Mouse (Mus musculus) C2C12 (cell line): ENCODE measurements around the gene Sdhd. TPM values are rescaled to one million over a fixed set of nuclear protein-coding genes. Genes with fewer than 3 reads are reported as not detected.

Experiments used
- H3K27me3 ChIP-seq: one replicate; pipeline ENCODE4 v1.6.1; 2011; ENCODE audit not compliant: control insufficient read depth, insufficient read depth, insufficient read length
- H3K36me3 ChIP-seq: one replicate; pipeline ENCODE4 v1.6.1; 2011; ENCODE audit not compliant: control insufficient read depth, insufficient read depth
- H3K4me3 ChIP-seq: one replicate; pipeline ENCODE4 v1.5.1; 2011; ENCODE audit warnings: mild to moderate bottlenecking, control low read depth; ENCODE audit not compliant: poor library complexity, insufficient read depth, severe bottlenecking
- H3K79me2 ChIP-seq: one replicate; pipeline ENCODE4 v1.6.1; 2011; ENCODE audit not compliant: control insufficient read depth, insufficient read depth
- H3K79me3 ChIP-seq: one replicate; pipeline ENCODE4 v1.6.1; 2011; ENCODE audit warnings: low read depth, control low read depth
- H3ac ChIP-seq: one replicate; pipeline ENCODE3; 2011; ENCODE audit warnings: low read depth; ENCODE audit not compliant: control insufficient read depth, insufficient read length
- CEBPB ChIP-seq: IDR thresholded peaks from one replicate; pipeline ENCODE4 v1.6.1; 2011; ENCODE audit warnings: low read depth, mild to moderate bottlenecking, control low read depth, moderate library complexity
- CTCF ChIP-seq: IDR thresholded peaks from one replicate; pipeline ENCODE4 v1.5.1; 2011; ENCODE audit not compliant: control insufficient read depth, insufficient read depth, insufficient read length
- FOSL1 ChIP-seq: IDR thresholded peaks from one replicate; pipeline ENCODE4 v1.8.0; 2011; ENCODE audit warnings: mild to moderate bottlenecking, low read length; ENCODE audit not compliant: poor library complexity, insufficient read depth, severe bottlenecking
- MAX ChIP-seq: IDR thresholded peaks from one replicate; pipeline ENCODE4 v1.6.1; 2011; ENCODE audit warnings: mild to moderate bottlenecking, control low read depth
- MYOD1 ChIP-seq: IDR thresholded peaks from one replicate; pipeline ENCODE4 v1.6.1; 2011; ENCODE audit warnings: low read depth; ENCODE audit not compliant: control insufficient read depth, insufficient read length
- MYOG ChIP-seq: IDR thresholded peaks from one replicate; pipeline ENCODE4 v1.6.1; 2011; ENCODE audit not compliant: control insufficient read depth, insufficient read length; ENCODE audit errors: extremely low read depth
- USF1 ChIP-seq: IDR thresholded peaks from one replicate; pipeline ENCODE4 v1.6.1; 2011; ENCODE audit warnings: low read depth, mild to moderate bottlenecking, control low read depth, moderate library complexity
- polyA plus RNA-seq: library from polyadenylated mRNA; unstranded; fragments of >200 nt; fragmentation: generic; extraction: Trizol; gene quantifications from one replicate; pipeline ENCODE4 v1.2.1, GENCODE M21; 2012; ENCODE audit warnings: missing spikeins

Sdhd gene
- polyA plus RNA-seq, 1 experiment = 244 TPM

- H3ac ChIP-seq = peak overlapping the region; percentile 51
- peaks cover 56% of the 10 kb centered on the region for H3K79me3 ChIP-seq
- peaks cover 60% of the 10 kb centered on the region for H3K36me3 ChIP-seq
- H3K27me3 ChIP-seq = no peaks in the 10 kb centered on the region
- H3K4me3 ChIP-seq = peak overlapping the region; percentile 86
- H3K79me2 ChIP-seq = peaks cover 73% of the 10 kb centered on the region
- TF ChIP-seq CEBPB = no peak
- no peak for TF ChIP-seq FOSL1
- no peak for TF ChIP-seq MYOG
- no peak for TF ChIP-seq MYOD1
- no peak for TF ChIP-seq MAX
- TF ChIP-seq USF1 = no peak
Measured at GRCm38 (mm10) chr9:50604338-50604737, 726 bp upstream of the Sdhd start.

GRCm38 (mm10) chr9:50603998-50604324 lies 349 bp upstream of the Sdhd start:
- no peaks in the 10 kb centered on the region for H3K27me3 ChIP-seq
- no peak for TF ChIP-seq MYOD1
- TF ChIP-seq MAX = no peak
- TF ChIP-seq MYOG = no peak
- no peak for TF ChIP-seq USF1
- TF ChIP-seq FOSL1 = no peak
- no peak for TF ChIP-seq CTCF
- TF ChIP-seq CEBPB = no peak
- peak overlapping the region; percentile 86 for H3K4me3 ChIP-seq
- H3K79me2 ChIP-seq = peaks cover 76% of the 10 kb centered on the region
- peaks cover 59% of the 10 kb centered on the region for H3K36me3 ChIP-seq
- peaks cover 57% of the 10 kb centered on the region for H3K79me3 ChIP-seq
- H3ac ChIP-seq = peak overlapping the region; percentile 51

- Histone ChIP-seq H3K79me3 (peaks cover 52% of the 10 kb centered on the region), H3K36me3 (peaks cover 59% of the 10 kb centered on the region), H3ac (no peak overlapping the region), H3K27me3 (no peaks in the 10 kb centered on the region), H3K79me2 (peaks cover 72% of the 10 kb centered on the region), H3K4me3 (peak overlapping the region; percentile 86)
- TF ChIP-seq MAX (no peak), MYOG (no peak), MYOD1 (no peak), CEBPB (no peak), CTCF (no peak), FOSL1 (no peak), USF1 (no peak)
Measured at GRCm38 (mm10) chr9:50602055-50602845, 1.4 kb downstream of the Sdhd start.

GRCm38 (mm10) chr9:50601536-50601935 lies 2.1 kb downstream of the Sdhd start:
- Histone ChIP-seq H3ac (no peak overlapping the region), H3K4me3 (no peak overlapping the region), H3K79me3 (peaks cover 52% of the 10 kb centered on the region), H3K27me3 (no peaks in the 10 kb centered on the region), H3K36me3 (peaks cover 60% of the 10 kb centered on the region), H3K79me2 (peaks cover 65% of the 10 kb centered on the region)
- TF ChIP-seq CTCF (no peak), CEBPB (no peak), MYOD1 (no peak), FOSL1 (no peak), MYOG (no peak), MAX (no peak), USF1 (no peak)

GRCm38 (mm10) chr9:50596973-50597372 lies 6.6 kb downstream of the Sdhd start:
- H3K27me3 ChIP-seq = no peaks in the 10 kb centered on the region
- no peak overlapping the region for H3ac ChIP-seq
- peaks cover 29% of the 10 kb centered on the region for H3K79me2 ChIP-seq
- H3K36me3 ChIP-seq = peaks cover 53% of the 10 kb centered on the region
- TF ChIP-seq MYOD1 (no peak), USF1 (no peak), CTCF (no peak), FOSL1 (no peak), CEBPB (no peak), MAX (no peak), MYOG (no peak)
- H3K4me3 ChIP-seq = no peak overlapping the region
- peaks cover 19% of the 10 kb centered on the region for H3K79me3 ChIP-seq

GRCm38 (mm10) chr9:50594794-50595417 lies 8.7 kb downstream of the Sdhd start:
- H3ac ChIP-seq = no peak overlapping the region
- peaks cover 1% of the 10 kb centered on the region for H3K79me3 ChIP-seq
- no peaks in the 10 kb centered on the region for H3K27me3 ChIP-seq
- H3K36me3 ChIP-seq = peaks cover 44% of the 10 kb centered on the region
- peaks cover 8% of the 10 kb centered on the region for H3K79me2 ChIP-seq
- TF ChIP-seq MYOG = no peak
- H3K4me3 ChIP-seq = no peak overlapping the region
